Mouse (Mus musculus): ENCODE data around the gene Sv2b.

Sv2b gene

DNA sequence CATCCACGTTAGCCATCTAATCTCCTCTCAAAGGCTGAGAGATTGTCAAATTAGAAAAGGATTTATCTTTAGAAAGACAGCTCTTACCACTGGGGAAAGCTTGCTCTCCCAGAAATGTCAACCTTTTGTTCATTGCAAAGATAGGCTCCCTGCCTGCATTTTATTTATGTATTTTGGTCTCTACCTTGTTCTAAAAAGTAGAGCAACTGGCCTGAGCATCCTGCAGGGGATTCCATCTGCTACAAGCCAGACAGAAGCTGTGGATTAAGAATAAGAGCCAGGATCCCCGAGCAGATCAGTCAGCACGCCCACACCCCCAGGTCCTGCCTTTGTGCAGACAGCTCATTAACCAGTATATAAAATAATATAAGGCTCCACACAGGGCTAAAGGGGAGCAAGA lies 16.8 kb downstream of the Sv2b start:
- DNase-seq (ENCODE audit: low read depth, low spot score), result no peak

GRCm38 (mm10) chr7:75290554-75290953 lies 18.5 kb downstream of the Sv2b start:
- no peak for DNase-seq (ENCODE audit: low read depth, low spot score)

DNA sequence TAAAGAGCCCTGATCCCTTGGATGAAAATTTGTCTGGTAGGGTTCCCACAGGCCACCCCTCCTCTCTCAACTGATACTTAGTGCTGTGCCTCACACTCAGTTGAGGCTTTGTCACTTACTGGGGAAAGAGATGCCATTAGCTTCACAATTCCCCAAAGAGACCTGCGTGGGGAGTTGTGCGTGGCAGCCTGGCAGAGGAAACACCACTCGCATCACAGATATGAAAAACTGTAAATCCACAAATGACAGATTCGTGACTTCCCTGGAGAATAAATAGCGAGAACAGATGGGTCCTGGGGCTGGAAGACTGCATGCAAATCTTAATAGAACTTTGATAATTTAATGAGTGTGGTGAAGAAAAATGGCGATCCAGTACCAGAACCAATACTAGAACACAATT lies 21.8 kb downstream of the Sv2b start:
- DNase-seq (ENCODE audit: low read depth, low spot score), result no peak

DNA sequence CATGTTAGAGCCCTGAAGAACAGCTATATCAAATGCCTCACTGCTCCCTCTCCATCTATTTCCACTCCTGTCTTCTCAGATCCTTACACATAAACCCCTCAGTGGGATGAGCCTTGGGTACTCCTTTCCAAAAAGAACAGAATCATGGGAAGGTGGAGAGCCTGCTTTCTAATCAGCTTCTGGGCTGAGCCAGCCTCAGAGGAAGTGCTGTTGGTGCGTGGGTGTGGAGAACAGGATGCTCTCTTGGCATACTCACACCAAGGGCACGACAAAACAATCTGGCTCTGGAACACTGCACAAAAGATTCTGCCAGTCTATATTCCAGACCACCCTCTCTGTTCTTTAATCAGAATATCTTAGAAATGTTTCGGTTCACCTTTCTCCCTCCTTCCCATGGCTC lies 26.1 kb downstream of the Sv2b start:
- DNase-seq (ENCODE audit: low read depth, low spot score), result no peak

- no peak for DNase-seq (ENCODE audit: low read depth, low spot score)
Measured at GRCm38 (mm10) chr7:75282080-75282650, 26.9 kb downstream of the Sv2b start.

GRCm38 (mm10) chr7:75281106-75281505 lies 28.0 kb downstream of the Sv2b start:
- DNase-seq (ENCODE audit: low read depth, low spot score), result no peak

- DNase-seq (ENCODE audit: low read depth, low spot score), result no peak
Measured at GRCm38 (mm10) chr7:75277847-75278246, 31.2 kb downstream of the Sv2b start.

DNA sequence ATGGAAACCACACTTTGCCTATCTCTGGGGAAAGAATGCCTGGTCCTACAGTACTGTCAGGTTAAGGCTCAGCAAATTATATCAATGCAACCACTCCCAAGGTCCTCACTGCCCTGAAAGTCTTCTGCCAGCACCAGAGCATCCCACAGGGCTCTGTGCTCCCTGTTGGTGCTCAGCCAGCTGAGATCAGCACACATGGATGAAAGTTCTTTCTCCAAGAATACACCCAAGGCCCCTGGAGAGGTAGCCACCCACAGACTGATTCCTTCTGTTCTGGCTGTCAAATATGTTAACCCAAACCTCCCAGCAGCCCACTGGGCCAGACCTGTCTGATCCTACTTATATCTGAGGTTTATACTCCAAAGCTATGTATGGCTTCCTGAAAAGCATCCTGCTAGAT lies 32.3 kb downstream of the Sv2b start:
- no peak for DNase-seq (ENCODE audit: low read depth, low spot score)

- no peak for DNase-seq (ENCODE audit: low read depth, low spot score)
Measured at GRCm38 (mm10) chr7:75274518-75274917, 34.5 kb downstream of the Sv2b start.

GRCm38 (mm10) chr7:75273633-75274032 lies 35.4 kb downstream of the Sv2b start:
- no peak for DNase-seq (ENCODE audit: low read depth, low spot score)

DNA sequence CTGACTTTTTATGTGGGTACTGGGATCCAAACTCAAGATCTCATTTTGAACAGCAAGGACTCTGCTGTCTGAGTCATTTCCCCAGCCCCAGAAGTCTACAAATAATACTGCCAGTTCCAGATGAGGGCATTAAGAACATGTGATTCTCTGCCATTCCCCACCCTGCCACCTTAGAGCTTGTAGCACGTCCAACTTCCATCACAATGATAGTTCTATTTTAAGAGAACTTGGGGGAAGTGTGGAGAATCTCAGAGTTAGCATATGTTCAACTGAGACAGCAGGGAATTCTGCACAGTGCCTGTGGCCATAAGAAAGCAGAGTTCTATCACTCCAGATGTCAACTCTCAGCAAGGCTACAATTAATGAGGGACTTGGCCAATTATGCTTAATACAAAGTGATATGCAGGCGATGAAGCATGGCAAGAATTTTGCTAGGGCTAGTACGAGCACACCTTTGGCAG lies 37.1 kb downstream of the Sv2b start:
- DNase-seq (ENCODE audit: low read depth, low spot score), result no peak

- no peak for DNase-seq (ENCODE audit: low read depth, low spot score)
Measured at GRCm38 (mm10) chr7:75271306-75271705, 37.8 kb downstream of the Sv2b start.

DNA sequence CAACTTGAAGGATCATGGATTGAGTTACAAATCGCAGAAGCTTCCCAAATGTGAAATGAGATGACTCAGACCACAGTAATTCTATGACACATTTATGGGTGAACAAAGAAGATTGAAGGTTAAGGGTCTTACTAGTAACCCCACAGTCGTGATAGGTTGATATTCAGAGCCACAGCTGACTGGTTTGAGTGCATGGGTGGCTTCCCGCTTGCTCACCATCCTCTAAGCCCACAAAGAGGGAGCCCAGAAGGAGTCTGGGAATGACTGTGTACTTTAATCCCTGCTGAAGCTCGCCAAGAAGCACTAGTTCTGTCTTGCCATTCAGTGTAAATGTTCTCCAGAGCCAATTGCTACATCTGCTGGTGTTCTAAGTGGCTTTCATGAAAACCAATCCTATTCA lies 41.8 kb downstream of the Sv2b start:
- DNase-seq (ENCODE audit: low read depth, low spot score), result no peak

- DNase-seq (ENCODE audit: low read depth, low spot score), result no peak
Measured at GRCm38 (mm10) chr7:75265241-75265640, 43.8 kb downstream of the Sv2b start.

DNA sequence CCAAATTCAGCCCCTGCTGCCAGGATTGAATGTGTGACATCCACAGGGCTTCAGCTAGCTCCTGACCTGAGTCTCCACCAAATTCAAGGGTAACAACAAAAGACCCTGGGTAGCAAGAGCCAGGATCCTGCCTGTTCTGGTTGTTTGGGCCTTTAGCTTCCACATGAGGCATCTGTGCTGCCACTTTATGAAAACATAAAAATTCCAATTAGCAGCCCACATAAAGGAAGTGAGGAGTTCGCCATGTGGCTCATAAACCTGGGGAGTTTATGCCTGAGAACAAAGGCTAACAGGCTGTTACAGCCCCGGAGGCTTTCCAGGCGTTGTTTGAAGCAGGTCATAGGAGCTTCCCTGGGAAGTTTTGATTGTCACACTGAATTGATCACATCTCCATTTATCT lies 49.1 kb downstream of the Sv2b start:
- no peak for DNase-seq (ENCODE audit: low read depth, low spot score)

DNA sequence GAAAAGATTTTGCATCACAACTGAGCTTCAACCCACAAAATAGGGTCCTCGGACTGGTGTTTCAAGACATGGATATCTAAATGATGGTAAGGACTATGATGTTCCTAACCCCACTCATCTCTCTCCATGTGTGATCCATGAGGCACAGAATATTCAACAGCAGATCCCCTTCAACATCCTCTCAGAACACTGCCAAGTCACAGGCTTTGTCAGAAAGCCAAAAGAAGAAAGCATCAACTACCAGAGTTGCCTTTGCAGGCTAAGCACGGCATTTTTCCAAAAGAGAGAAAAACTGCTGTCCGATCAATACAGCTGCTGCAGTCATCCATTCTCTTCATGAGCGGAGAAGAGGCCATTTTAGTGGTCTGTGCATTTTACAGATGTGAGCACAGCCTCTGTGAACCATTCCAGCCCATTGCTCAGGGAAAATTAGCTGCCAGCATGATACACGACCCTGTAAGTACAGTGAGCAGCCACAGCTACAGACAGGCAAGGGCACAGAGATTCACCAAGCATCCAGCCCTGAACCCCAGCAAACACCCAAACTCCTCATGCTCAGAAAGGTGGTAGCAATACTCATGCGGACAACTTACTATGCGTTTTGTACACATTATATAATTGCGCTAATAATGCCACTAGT lies 55.3 kb downstream of the Sv2b start:
- no peak for DNase-seq (ENCODE audit: low read depth, low spot score)

DNA sequence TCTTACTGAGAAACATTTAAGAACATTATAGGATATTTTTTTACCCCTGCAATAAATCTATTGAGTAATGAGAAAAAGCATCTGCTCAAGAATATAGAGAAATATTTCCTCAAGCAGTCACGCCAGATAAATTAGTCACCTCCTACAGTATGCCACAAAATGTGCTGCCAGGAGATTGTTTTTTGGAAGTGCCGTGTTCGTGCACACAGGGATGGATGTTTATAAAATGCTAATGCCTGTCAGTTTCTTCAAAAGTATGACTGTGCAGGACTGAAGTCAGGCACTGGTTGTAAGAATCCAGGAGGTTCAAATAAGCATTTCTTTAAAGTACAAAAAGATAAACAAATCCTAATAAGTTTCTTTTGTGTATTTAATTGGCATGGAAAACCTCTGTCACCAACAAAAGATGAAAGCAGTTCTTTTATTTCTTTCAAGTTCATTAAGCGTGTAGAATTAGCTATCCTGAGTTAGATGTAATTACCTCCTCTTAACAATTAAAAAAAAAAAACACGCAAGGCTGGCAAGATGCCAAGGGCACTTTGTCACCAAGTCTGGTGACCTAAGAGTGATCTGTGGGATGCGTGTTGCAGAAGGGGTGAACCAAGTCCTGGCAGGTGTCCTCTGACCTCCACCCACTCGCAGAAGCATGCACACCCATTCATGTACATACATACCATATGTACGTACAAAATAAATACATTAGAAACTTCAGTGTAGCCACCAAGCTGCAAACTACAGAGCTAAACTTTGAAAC lies 68.1 kb downstream of the Sv2b start:
- DNase-seq (ENCODE audit: low read depth, low spot score), result no peak

DNA sequence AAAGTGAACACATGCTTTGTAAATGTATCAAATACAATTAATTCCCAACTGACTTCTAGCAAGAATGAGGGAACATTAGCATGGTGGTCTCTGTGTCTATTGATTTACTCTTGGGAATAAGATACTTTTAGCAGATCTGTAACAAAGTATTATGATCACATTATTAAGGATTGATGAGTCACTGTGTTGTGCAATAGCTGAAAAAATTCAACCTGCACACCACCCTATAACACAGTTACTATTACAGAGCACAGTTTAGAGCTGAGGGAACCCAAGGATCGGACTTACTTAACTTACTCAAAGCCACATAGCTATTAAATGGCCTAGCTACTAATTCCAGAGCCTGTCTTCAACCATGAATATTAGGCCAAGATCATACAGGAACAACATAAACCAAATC lies 72.7 kb downstream of the Sv2b start:
- no peak for DNase-seq (ENCODE audit: low read depth, low spot score)

DNA sequence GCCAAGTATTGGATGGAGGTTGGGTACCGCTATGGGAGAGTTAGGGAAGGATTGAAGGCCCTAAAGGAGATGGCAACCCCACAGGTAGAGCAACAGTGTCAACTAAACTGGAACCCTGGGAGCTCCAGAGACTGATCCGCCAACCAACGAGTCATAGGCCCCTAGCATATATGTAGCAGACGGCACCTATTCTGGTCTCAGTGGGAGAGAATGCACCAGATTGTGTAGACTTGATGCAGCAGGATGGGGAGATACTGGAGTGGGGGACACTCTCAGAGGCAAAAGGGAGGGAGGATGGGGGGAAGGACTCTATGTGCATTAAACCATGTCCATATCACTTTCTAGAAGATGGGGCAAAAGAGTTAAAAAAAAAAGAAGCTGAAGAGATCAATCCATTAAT lies 84.9 kb downstream of the Sv2b start:
- DNase-seq (ENCODE audit: low read depth, low spot score), result no peak

DNA sequence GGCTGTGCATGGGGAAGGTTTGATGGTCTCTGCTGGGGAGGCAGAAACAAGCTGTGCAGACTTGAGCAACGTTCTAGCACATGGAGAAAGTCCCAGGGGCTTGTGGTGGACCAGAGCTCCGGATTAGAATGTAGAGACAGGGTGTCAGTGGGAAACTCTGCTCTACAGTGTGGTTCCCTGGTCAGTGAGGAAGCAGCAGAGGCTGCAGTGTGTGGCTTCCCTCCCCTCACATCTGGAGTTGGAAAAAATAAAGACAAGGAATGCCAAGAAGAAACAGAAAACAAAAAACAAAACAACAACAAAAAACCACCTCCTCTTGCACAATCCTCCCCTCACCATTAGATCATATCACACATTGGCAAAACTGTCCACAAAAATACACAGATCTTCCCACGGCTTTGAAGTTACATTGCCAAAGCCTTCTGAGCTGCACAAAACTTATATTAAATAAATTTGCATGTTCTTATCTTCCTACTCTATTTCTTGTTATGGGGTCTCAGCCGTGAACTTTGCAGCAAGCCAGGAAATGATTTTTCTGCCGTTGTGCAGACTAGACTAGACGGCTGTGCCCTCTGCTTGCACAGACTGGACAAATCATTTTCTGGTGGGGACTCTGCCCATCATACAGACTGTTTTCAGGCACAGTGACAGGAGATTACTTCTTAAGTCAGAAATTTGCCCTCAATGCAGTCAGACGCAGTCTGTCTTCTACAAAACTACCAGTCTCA lies 86.2 kb downstream of the Sv2b start:
- no peak for DNase-seq (ENCODE audit: low read depth, low spot score)

- DNase-seq (ENCODE audit: low read depth, low spot score), result no peak
Measured at GRCm38 (mm10) chr7:75220786-75221185, 88.3 kb downstream of the Sv2b start.

DNA sequence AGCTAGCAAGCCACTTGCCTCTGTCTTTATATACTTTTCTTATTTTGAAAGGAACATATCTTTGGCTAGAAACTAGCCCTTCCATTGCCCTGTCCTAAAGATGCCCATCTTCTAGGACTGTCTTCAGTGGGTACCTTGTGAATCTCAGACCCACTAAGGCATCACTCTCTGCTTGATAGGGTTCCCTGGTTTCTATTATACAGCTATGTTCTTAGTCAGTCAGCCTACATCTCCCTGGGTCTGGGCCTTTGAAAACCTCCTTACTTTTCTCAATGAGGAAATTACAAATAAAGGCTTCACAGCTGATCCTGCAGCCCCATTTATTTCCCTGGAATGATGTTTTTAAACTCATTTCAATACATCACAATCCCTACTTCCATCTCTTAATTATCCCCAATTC lies 88.8 kb downstream of the Sv2b start:
- no peak for DNase-seq (ENCODE audit: low read depth, low spot score)
